Mouse (Mus musculus) cerebellum, adult 2 months (tissue): ENCODE results near the gene Emg1. TPM values are rescaled to one million over a fixed set of nuclear protein-coding genes. Genes with fewer than 3 reads are reported as not detected.

Experiments
- DNase-seq, 2 experiments: peaks; one replicate each; pipeline ENCODE4 v3.0.0; 2021
- H3K27ac ChIP-seq: fragments of 200-500 bp; 2 replicates; pipeline ENCODE4 v1.5.1; 2012; ENCODE audit warnings: low read length, control low read depth, inconsistent platforms; ENCODE audit not compliant: insufficient read depth
- H3K27me3 ChIP-seq: fragments of 200-500 bp; 2 replicates; pipeline ENCODE4 v1.6.1; 2012; ENCODE audit warnings: inconsistent platforms, mild to moderate bottlenecking, low read length, moderate library complexity; ENCODE audit not compliant: control insufficient read depth, insufficient read depth
- H3K4me1 ChIP-seq: fragments of 200-500 bp; 2 replicates; pipeline ENCODE4 v1.6.1; 2011; ENCODE audit warnings: low read length; ENCODE audit not compliant: control insufficient read depth, insufficient read depth
- H3K4me3 ChIP-seq: fragments of 200-500 bp; replicated peaks from 2 replicates; pipeline ENCODE3; 2011; ENCODE audit warnings: mild to moderate bottlenecking, low read depth, low read length, control low read depth; ENCODE audit not compliant: insufficient read depth
- CTCF ChIP-seq: fragments of 200-500 bp; IDR thresholded peaks from 2 replicates; pipeline ENCODE4 v1.5.1; 2011; ENCODE audit warnings: low read depth, mild to moderate bottlenecking, control low read depth, low read length, moderate library complexity, borderline replicate concordance; ENCODE audit not compliant: insufficient read depth
- POLR2A ChIP-seq: fragments of 200-500 bp; IDR thresholded peaks from 2 replicates; pipeline ENCODE4 v1.6.1; 2011; ENCODE audit warnings: low read length, control low read depth, borderline replicate concordance; ENCODE audit not compliant: insufficient read depth
- WGBS: fragments of 180-500 bp; shearing (Covaris S2); methylation state at CpG from one replicate; pipeline ENCODE4 v1.1.7; 2018; 5-methylcytosine and 5-hydroxymethylcytosine counted together
- polyA plus RNA-seq: library from polyadenylated mRNA; depleted of rRNA; stranded (reverse); fragments of >200 nt; gene quantifications from 2 replicates; pipeline ENCODE4 v1.2.3, GENCODE M21; 2012

The Emg1 gene
- polyA plus RNA-seq, 1 experiment = 93.3 TPM

DNA sequence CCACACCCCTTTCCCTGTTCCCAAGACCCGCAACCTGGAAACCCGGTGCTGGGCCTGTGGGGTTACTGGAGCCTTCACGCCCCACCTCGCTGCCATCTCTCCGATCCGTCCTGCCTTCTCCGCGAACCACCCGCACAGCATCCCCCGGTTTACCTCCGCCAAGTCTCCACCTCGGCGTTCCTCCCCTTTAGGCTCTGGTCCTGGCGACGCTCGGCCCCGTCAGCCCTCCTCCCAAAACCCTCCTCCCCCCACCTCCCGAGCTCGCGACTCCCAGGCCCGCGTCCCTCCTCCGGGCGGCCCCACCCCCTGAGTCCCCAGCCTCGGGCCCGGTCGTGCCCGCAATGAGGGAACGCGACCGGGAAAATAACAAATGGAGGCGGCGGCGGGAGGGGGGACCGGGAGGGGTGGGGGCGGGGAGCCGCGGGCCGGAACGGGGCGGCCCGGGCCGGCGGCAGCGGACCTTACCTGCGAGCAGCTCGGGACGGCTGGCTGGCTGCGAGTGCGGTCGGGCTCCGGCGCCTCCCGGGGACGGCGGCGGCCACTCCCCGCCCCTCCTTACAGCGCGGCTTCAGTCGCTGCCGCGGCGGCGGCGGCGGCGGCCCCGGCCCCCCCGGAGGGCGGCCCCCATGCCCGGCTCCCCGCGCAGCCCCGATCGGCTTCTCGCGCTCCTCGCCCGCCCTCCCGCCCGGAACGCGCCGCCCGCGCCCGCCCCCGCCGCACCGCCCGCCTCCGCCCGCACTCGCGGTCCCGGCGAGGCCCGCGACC, 44.0 kb upstream of the Emg1 start, which contains the start of the genes Gm45234 and Atn1:
Gene Gm45234, minus strand, starts transcription at position 191 of the 765 bp plus-strand sequence.
Gene Atn1, minus strand, starts transcription at position 694 of the 765 bp plus-strand sequence.
- DNase-seq = peak; percentile 78 to 81
- Histone ChIP-seq H3K4me3 (peak within 1 kb of the TSS; percentile 95), H3K27me3 (no peaks in the 10 kb centered on the region), H3K4me1 (peaks cover 7% of the 10 kb centered on the region), H3K27ac (peak within 1 kb of the TSS; percentile 96)
- WGBS = 2% methylated on average over 68 of the region's 100 CpGs
- no peak for TF ChIP-seq CTCF
- 0 out of 2 replicates have a peak, but pooled peaks have one; percentile 31 for TF ChIP-seq POLR2A

DNA sequence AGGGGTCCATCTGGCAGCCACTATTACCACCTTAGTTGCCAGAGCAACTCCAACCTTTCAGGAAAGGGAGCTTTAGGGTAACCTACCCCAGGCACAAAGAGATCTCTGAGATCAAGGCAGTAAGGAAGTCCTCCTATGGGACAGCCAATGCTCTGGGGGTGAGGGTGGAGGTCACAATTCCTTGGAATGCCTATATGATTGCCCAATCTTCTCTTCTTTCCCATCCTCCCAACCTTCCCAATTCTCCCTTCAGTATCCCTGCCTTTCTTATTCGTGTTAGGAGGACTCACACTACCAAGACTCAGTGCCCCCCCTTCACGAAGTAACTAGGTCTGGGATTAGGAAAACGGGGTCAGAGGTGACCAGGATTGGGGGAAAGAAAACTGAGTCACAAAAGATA, 43.3 kb upstream of the Emg1 start:
- Histone ChIP-seq H3K4me3 (peak overlapping the region; percentile 95), H3K4me1 (peaks cover 7% of the 10 kb centered on the region), H3K27ac (peak overlapping the region; percentile 85; the same call in 1 of the 2 replicates), H3K27me3 (no peaks in the 10 kb centered on the region)
- no peak for DNase-seq
- 1% methylated on average over 3 of the region's 3 CpGs for WGBS
- TF ChIP-seq POLR2A (no peak), CTCF (no peak)

DNA sequence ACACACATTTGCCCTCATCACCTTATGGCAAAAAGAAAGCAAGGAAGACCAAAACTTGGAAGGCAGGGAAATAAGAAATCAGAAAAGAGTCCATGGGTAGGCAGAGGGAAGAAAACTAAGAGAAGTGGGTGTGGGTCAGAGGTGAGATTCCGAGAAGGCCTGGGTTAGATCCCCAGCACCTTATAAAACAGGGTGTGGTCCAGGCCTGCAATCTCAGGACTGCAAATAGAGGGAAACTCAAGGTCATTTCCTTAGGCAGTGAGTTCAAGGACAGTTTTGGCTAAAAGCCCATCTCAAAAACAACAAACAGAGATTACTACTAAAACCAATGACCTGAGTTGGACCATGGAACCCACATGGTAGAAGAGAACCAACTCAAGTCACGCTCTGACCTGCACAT, 41.9 kb upstream of the Emg1 start:
- 78% methylated on average over 2 of the region's 2 CpGs for WGBS
- H3K4me1 ChIP-seq = peaks cover 6% of the 10 kb centered on the region
- TF ChIP-seq CTCF = no peak
- TF ChIP-seq POLR2A = no peak
- H3K27ac ChIP-seq = no peak overlapping the region
- H3K27me3 ChIP-seq = no peaks in the 10 kb centered on the region
- H3K4me3 ChIP-seq = no peak overlapping the region
- peak in 1 of 2 experiments; percentile 17 for DNase-seq

DNA sequence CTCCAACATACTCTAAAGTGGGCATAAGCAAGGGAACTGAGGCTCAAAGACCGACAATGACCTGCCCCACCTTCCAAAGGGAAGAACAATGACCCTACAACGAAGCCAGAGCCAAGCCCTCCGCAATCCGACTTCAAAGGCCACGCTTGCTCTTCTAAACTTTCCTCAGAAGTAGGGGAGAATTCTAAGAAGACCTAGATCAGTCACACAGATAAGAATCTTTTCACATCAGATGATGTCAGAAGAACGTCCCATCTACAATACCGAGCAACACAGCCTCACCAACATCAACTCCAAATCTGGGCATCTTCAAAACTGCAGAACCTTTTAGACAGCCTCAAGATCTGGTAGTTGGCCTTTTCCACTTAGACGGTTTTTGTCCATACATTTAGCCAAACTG, 38.4 kb upstream of the Emg1 start:
- no peaks in the 10 kb centered on the region for H3K27me3 ChIP-seq
- no peak for DNase-seq
- H3K4me1 ChIP-seq = peaks cover 9% of the 10 kb centered on the region
- 80% methylated on average over 8 of the region's 8 CpGs for WGBS
- no peak overlapping the region for H3K4me3 ChIP-seq
- H3K27ac ChIP-seq = no peak overlapping the region
- TF ChIP-seq CTCF (no peak), POLR2A (no peak)

DNA sequence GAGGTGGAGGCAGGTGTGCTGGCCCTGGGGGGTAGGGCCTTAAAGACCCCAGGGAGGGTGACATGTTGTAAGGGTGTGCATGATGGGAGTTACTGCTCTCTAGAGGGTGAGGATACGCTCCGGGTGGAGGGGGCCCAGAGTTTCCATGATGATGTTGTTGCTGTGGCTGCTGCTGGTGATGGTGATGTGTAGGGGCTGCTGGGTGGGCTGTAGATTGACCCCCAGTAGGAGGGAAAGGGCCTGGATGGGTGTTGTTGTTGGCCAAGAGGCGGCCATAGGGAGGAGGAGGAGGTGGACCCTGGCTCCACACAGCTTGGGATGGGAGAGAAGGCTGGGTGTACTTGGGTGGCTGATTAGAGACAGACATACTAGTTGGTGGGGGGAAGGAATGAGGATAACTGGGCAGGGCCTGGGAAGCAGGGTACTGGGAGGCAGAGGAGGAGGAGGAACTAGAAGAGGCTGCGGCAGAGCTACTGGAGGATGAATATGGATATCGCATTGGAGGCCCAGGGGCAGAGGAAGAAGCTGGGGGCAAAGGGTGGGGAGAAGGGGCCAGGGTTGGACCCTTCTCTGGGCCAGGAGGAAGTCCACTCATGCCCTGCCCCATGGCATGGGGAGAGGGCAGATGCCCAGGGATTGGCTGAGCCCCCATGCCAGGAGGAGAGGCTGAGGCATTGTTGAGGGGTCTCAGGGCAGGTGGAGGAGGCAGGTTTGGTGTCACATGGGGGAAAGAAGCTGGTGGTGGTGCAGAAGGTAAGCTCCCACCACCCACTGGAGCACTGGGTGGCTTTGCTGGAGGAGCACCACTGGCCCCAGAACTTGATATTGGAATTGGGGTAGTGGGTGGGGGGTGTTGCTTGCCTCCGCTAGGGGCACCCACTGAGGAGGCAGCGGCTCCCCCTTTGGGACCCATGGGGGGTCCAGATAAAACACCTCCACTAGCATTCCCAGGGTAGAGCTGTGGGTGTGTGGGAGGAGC, 35.0 kb upstream of the Emg1 start:
- 75% methylated on average over 7 of the region's 7 CpGs for WGBS
- DNase-seq = peak; percentile 25 to 43

DNA sequence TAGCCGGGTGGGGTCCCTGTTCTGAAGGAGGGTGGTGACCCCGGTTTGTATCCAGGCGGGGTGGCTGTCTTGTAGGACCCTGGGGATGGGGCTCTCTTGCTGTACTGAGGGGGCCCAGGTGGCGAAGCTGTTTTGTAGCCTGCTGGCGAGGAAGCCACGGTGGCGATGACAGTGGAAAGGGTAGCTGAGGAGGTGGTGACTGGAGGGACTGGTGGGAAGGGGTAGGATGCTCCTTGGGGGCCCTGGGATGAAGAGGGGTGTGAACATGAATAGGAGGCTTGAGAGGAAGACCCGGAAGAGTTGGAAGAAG, 34.3 kb upstream of the Emg1 start:
- TF ChIP-seq POLR2A (no peak), CTCF (no peak)
- no peak for DNase-seq
- no peaks in the 10 kb centered on the region for H3K27me3 ChIP-seq
- WGBS = 6% methylated on average over 8 of the region's 8 CpGs
- H3K4me3 ChIP-seq = peak overlapping the region; percentile 54
- H3K27ac ChIP-seq = peak overlapping the region; percentile 17
- peaks cover 14% of the 10 kb centered on the region for H3K4me1 ChIP-seq

More for the DNA sequence above, 35.0 kb upstream of the Emg1 start:
- H3K4me1 ChIP-seq = peaks cover 14% of the 10 kb centered on the region
- H3K4me3 ChIP-seq = no peak overlapping the region
- no peak overlapping the region for H3K27ac ChIP-seq
- TF ChIP-seq CTCF (no peak), POLR2A (no peak)
- no peaks in the 10 kb centered on the region for H3K27me3 ChIP-seq

DNA sequence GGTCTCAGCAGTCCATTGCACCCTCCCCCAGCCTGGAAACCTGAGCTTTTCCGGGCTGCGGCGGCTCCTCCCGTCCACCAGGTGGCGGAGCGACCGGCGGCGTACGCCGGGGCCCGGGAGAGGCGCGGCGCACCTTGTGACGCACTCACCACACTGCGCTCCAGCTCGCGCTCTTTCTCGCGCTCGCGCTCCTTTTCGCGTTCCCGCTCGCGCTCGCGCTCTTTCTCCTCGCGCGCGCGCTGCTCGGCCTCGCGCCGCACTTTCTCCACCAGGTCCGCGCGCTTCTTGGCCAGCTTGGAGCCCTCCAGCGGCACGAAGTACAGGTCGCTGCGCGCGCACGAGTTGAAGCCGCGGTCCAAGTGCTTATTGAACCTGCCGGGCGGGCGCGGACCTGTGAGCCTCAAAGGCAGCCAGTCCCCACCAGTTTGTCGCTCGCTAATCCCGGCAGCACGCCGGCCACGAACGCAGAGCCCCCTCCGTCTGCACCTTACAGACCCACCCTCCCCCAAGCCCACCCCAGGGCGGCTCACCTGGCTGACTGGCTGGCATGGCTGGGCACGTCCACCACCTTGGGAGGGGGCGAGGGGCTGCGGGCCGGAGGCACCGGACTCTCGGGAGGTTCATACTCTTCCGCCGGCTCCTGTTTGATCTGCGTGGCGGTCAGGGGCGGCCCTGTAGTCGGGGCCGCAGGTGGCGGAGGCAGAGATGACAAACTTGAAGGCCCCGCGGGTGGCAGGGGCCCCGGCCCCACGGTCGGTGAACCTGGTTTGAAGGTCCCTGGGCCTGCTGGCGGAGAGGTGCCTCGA, 33.7 kb upstream of the Emg1 start:
- peak overlapping the region; percentile 79 for H3K27ac ChIP-seq
- 2% methylated on average over 85 of the region's 85 CpGs for WGBS
- peak overlapping the region; percentile 54 for H3K4me3 ChIP-seq
- peak; percentile 96 to 97 for DNase-seq
- H3K4me1 ChIP-seq = peaks cover 14% of the 10 kb centered on the region
- no peaks in the 10 kb centered on the region for H3K27me3 ChIP-seq
- TF ChIP-seq POLR2A (peak; percentile 67), CTCF (peak; percentile 76)
